Mouse (Mus musculus): ENCODE measurements at regions not wholly inside any gene's neighbourhood (a gene's known extent, or its start where the extent isn't known, plus 50 kb on each side); places are given as distances from the start of the nearest gene placed in this dataset.

DNA sequence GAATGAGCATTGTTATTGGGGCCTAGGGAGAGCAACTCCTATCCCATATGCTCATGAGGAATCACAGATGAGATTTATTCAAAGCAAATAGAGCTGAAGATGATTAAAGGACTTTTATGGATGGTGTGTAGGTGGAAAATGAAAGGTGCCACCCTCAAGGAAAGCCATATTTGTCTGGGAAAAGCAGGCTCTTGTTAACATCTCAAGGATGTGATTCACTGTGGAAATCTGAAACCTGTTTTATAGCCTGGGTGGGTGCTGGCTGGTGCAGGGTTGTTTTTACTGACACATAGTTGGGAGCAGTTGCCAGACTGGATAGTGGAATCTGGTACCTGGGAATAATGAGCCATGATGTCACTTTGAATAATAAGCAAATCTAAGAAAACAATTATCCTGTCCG lies 70.7 kb upstream of the Cask start:
- DNase-seq (ENCODE audit: low spot score in 2 of 2), result peak in 1 of 2 experiments; percentile 16

DNA sequence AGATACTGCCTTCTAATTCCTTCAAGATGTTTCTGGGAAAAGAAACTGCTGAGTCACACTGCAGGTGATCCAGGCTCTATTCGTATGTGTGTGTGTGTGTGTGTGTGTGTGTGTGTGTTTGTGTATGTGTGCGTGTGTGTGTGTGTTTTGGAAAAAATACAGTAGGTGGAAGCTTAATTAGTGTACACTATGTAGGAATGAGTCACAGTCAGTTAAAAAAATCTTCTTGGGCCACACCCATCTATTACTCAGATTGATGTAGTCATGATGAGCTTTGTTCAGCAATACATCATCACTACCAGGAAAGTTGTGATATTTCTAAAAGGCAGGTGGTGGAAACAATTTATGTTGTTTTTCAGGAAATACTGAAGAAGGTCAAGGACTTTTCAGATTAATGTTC lies 67.5 kb upstream of the Cask start:
- DNase-seq (ENCODE audit: low spot score in 2 of 2), result no peak
